Mouse (Mus musculus) gastrocnemius, postnatal 4 days (tissue): ENCODE measurements around the gene Sned1. TPM values are rescaled to one million over a fixed set of nuclear protein-coding genes. Genes with fewer than 3 reads are reported as not detected.
"Not testable (repeated sequence)": the region's sequence is repeated elsewhere in the genome, so short reads cannot be mapped to it uniquely, and the experiment has no call there.

Experiments used
- DNase-seq, 2 experiments: peaks; one replicate each; pipeline ENCODE4 v3.0.0; 2021 to 2022; ENCODE audit warnings: low spot score in 2 of 2, mixed read lengths in 2 of 2
- long read RNA-seq, 2 experiments: library from polyadenylated mRNA; stranded (forward); transcript quantifications; one replicate each; pipeline ENCODE4 v2.0.0; 2021
- total RNA-seq, 2 experiments: library from RNA; stranded (reverse); gene quantifications; 2 replicates each; pipeline ENCODE4 v1.2.3; 2021

Sned1 gene
- 1 to 10 TPM; 6.3 to 9.1 TPM for total RNA-seq
- long read RNA-seq, experiment 1, full-length matches to known transcripts = 1 of 2 reads
- long read RNA-seq, experiment 1, partial matches to known transcripts = 0 of 2 reads
- long read RNA-seq, experiment 1, other reads (novel, unspliced or antisense) = 1 of 2 reads
- long read RNA-seq, experiment 2, full-length matches to known transcripts = 1 of 5 reads
- long read RNA-seq, experiment 2, partial matches to known transcripts = 3 of 5 reads
- long read RNA-seq, experiment 2, other reads (novel, unspliced or antisense) = 1 of 5 reads

GRCm38 (mm10) chr1:93235576-93236544 lies at the start of gene Sned1:
TSS of gene Sned1 (plus strand) at chr1:93235841.
- DNase-seq = peak; percentile 73 to 90

- no peak for DNase-seq
Measured at GRCm38 (mm10) chr1:93190726-93191305, 44.8 kb upstream of the Sned1 start.

DNA sequence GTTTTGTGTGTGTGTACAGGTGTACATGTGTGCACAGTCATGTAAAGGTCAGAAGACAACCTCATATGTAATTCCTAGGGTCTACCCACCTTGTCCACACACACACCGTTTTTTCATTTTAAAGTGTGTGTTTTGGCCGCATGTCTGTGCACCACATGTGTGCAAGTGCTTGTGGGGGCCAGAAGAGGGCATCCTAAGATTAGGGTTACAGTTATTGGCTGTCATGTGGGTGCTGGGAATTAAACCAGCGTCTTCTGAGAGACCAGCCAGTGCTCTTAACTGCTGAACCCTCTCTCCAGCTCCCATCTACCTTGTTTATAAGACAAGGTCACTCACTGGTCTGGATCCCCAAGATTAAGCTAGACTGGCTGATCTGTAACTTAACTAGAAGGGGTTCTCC lies 40.7 kb upstream of the Sned1 start:
- no peak for DNase-seq

DNA sequence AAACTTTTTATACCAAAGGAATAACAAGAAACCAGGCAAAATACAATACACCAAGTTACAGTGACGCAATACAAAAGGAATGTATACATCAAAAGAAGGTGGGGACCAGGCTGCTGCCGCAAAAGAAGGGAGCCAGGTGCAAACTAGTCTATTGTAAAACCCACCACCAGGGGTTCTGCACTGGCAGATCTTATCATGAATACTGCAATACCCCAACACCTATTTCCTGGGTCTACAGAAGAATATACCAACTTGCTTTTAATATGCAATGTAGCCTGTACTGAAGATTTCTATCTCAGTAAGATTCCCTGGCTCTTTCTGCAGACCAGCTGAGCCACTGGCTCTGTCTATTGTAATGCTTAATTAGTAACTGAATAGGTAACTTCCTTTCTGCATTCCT lies 38.2 kb upstream of the Sned1 start:
- DNase-seq = not testable (repeated sequence)

GRCm38 (mm10) chr1:93197916-93198315 lies 37.7 kb upstream of the Sned1 start:
- no peak for DNase-seq

- no peak for DNase-seq
Measured at GRCm38 (mm10) chr1:93206277-93206970, 29.2 kb upstream of the Sned1 start.

DNA sequence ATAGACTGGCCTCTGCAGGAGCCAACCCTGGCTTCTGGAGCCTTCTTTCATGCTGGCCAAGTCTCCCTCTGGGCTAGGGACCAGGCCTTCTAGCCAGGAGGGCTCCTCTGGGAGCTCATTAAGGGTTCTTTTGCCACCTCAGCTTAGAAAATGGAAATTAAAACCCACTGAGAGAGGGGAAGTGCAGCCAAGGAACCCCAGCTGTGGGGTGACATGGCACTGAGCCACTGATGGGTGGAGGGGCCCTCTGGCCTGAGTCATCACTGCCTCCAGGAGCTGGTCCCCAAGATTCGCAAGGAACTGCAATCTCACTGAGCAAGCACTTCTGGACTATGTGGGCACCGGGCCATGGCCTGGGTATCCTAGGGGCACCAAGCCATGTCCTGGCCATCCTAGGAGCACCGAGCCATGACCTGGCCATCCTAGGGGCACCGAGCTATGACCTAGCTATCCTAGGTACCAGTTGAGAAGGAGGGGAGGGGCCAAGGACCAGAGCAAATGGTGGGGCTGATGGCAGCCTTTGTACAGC lies 28.0 kb upstream of the Sned1 start:
- DNase-seq = no peak

GRCm38 (mm10) chr1:93210213-93210641 lies 25.4 kb upstream of the Sned1 start:
- DNase-seq = peak in 1 of 2 experiments; percentile 33

GRCm38 (mm10) chr1:93211019-93211418 lies 24.6 kb upstream of the Sned1 start:
- DNase-seq = no peak

DNA sequence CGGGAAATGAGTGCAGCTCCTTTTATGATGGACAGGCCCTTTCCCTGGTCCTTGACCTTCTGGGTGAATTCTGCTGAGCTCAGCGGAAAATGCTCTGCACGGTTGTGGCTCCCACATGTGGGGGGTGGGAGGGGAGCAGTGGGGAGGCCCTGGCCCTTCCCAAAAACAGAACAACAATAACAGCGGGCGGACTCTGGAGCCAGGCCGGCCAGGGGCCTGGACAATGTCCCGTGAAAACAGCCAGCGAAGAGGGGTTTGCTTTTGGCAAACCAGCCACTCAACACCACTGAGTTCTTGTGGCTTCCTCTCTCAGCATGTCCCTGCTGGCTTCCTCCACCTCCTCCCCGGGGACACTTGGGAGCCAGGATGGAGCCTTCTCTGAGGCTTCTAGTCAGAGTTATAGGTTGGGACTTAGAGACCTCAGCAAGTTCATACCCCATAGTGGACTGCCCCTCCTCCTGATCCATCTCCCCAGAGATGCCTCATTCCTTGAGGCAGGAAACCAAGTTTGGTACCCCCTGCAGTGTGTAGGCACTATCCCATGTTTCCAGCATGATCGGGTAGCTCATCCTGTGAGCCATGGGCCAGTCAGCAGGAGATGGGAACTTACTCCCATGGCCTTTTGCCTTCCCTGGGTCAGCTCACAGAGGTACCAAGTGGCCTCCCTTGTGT lies 24.0 kb upstream of the Sned1 start:
- no peak for DNase-seq

GRCm38 (mm10) chr1:93212441-93212840 lies 23.2 kb upstream of the Sned1 start:
- no peak for DNase-seq

DNA sequence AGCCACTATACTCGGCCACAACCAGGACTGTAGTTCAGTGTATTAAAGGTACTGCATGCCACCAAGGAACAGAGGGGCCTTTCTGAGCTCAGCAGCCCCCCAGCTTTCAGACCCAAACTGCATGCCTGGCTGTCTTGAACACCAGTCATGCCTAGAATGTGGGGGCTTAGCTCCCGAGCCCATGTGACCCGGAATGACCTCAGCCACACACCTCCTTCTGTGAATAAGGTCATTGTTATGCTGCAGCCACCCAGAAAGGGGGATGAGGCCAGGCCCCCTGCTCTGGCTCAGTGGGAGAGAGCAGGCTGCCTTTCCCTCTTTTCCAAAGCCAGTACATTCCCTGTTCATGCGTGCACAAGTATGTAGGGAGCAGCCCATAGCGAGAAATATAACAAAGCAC lies 21.0 kb upstream of the Sned1 start:
- no peak for DNase-seq

- DNase-seq = no peak
Measured at GRCm38 (mm10) chr1:93216839-93217497, 18.7 kb upstream of the Sned1 start.

- DNase-seq = no peak
Measured at GRCm38 (mm10) chr1:93217530-93217929, 18.1 kb upstream of the Sned1 start.

DNA sequence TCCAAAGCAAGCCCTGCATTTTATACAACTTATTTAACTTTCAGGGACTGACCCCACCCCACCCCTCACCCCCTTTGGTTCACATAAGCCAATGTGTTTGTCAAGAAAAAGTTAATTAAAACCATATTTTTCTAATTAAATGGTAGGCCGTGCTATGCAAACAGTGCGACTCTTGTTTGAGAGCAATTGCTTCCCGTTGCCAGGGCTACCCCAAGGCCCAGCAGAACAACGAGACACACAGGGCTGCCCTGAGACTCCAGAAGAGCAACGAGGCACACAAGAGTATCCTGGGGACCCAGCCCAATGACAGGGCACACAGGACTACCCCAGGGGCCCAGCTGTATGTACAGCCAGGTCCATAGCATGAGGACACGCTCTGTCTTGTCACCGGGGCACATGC lies 14.9 kb upstream of the Sned1 start:
- no peak for DNase-seq

GRCm38 (mm10) chr1:93223972-93224371 lies 11.7 kb upstream of the Sned1 start:
- peak in 1 of 2 experiments; percentile 40 for DNase-seq

GRCm38 (mm10) chr1:93225226-93225625 lies 10.4 kb upstream of the Sned1 start:
- no peak for DNase-seq

- no peak for DNase-seq
Measured at GRCm38 (mm10) chr1:93225731-93226520, 9.7 kb upstream of the Sned1 start.
